Mouse (Mus musculus): ENCODE data around the gene Cklf. TPM values are rescaled to one million over a fixed set of nuclear protein-coding genes. Genes with fewer than 3 reads are reported as not detected.
A peak's percentile ranks its signal among the peaks of the same experiment; 100 is the strongest.

Gene Cklf
- 1 to 10 TPM; 6.7 to 8.1 TPM for total RNA-seq (2021)
- long read RNA-seq, experiment 1, partial matches to known transcripts: 0 of 3 reads
- long read RNA-seq, experiment 1, other reads (novel, unspliced or antisense): 0 of 3 reads
- long read RNA-seq, experiment 2, partial matches to known transcripts: 0 of 4 reads
- long read RNA-seq, experiment 2, other reads (novel, unspliced or antisense): 2 of 4 reads

GRCm38 (mm10) chr8:104250439-104251367, at the start of gene Cklf:
TSS of gene Cklf (plus strand) at chr8:104250861.
- DNase-seq (ENCODE audit: extremely low spot score in 1 of 2, low spot score in 2 of 2): peak; percentile 70 to 71
- peak; percentile 37 for TF ChIP-seq CTCF (IDR thresholded peaks at IDR 0.05)
- Histone ChIP-seq H3K4me3 (peak within 1 kb of the TSS; percentile 65), H3K27ac (no peak within 1 kb of the TSS)
- intact Hi-C loops (cut with DNase I): loop anchor here (2.0 kb wide), 2 partner anchors 90 to 184 kb away; no protein-coding TSS in a partner anchor

GRCm38 (mm10) chr8:104201622-104202021, 49.0 kb upstream of the Cklf start:
- TF ChIP-seq CTCF (IDR thresholded peaks at IDR 0.05): no peak
- DNase-seq (ENCODE audit: extremely low spot score in 1 of 2, low spot score in 2 of 2): no peak
- Histone ChIP-seq H3K27ac (no peak overlapping the region), H3K4me3 (no peak overlapping the region)
- intact Hi-C loops (cut with DNase I): no loop called here

GRCm38 (mm10) chr8:104202320-104202719, 48.3 kb upstream of the Cklf start:
- no peak overlapping the region for H3K4me3 ChIP-seq
- no peak for TF ChIP-seq CTCF (IDR thresholded peaks at IDR 0.05)
- intact Hi-C loops (cut with DNase I): no loop called here
- DNase-seq (ENCODE audit: extremely low spot score in 1 of 2, low spot score in 2 of 2): no peak
- no peak overlapping the region for H3K27ac ChIP-seq

GRCm38 (mm10) chr8:104205292-104205691, 45.4 kb upstream of the Cklf start:
- intact Hi-C loops (cut with DNase I): no loop called here
- Histone ChIP-seq H3K4me3 (no peak overlapping the region), H3K27ac (no peak overlapping the region)
- no peak for DNase-seq (ENCODE audit: extremely low spot score in 1 of 2, low spot score in 2 of 2)
- TF ChIP-seq CTCF (IDR thresholded peaks at IDR 0.05): no peak

- no peak overlapping the region for H3K4me3 ChIP-seq
- DNase-seq (ENCODE audit: extremely low spot score in 1 of 2, low spot score in 2 of 2): no peak
- intact Hi-C loops (cut with DNase I): no loop called here
- no peak for TF ChIP-seq CTCF (IDR thresholded peaks at IDR 0.05)
- no peak overlapping the region for H3K27ac ChIP-seq
Observed at GRCm38 (mm10) chr8:104217601-104218000, 33.1 kb upstream of the Cklf start.

GRCm38 (mm10) chr8:104219079-104219478, 31.6 kb upstream of the Cklf start:
- peak; percentile 83 for TF ChIP-seq CTCF (IDR thresholded peaks at IDR 0.05)
- Histone ChIP-seq H3K27ac (peak overlapping the region; percentile 45), H3K4me3 (no peak overlapping the region)
- intact Hi-C loops (cut with DNase I): loop anchor here (2.0 kb wide), 2 partner anchors 120 to 128 kb away; no protein-coding TSS in a partner anchor
- peak; percentile 26 to 68 for DNase-seq (ENCODE audit: extremely low spot score in 1 of 2, low spot score in 2 of 2)

GRCm38 (mm10) chr8:104219806-104220205, 30.9 kb upstream of the Cklf start:
- Histone ChIP-seq H3K27ac (no peak overlapping the region), H3K4me3 (no peak overlapping the region)
- intact Hi-C loops (cut with DNase I): loop anchor here (1.0 to 5.0 kb wide), 4 partner anchors 74 to 188 kb away; no protein-coding TSS in a partner anchor
- peak; percentile 89 for TF ChIP-seq CTCF (IDR thresholded peaks at IDR 0.05)
- DNase-seq (ENCODE audit: extremely low spot score in 1 of 2, low spot score in 2 of 2): peak; percentile 71 to 86

- no peak overlapping the region for H3K27ac ChIP-seq
- DNase-seq (ENCODE audit: extremely low spot score in 1 of 2, low spot score in 2 of 2): no peak
- intact Hi-C loops (cut with DNase I): no loop called here
- no peak for TF ChIP-seq CTCF (IDR thresholded peaks at IDR 0.05)
- no peak overlapping the region for H3K4me3 ChIP-seq
Observed at GRCm38 (mm10) chr8:104227048-104227447, 23.6 kb upstream of the Cklf start.

- intact Hi-C loops (cut with DNase I): no loop called here
- TF ChIP-seq CTCF (IDR thresholded peaks at IDR 0.05): no peak
- Histone ChIP-seq H3K27ac (no peak overlapping the region), H3K4me3 (no peak overlapping the region)
- DNase-seq (ENCODE audit: extremely low spot score in 1 of 2, low spot score in 2 of 2): no peak
Observed at GRCm38 (mm10) chr8:104230377-104230776, 20.3 kb upstream of the Cklf start.

GRCm38 (mm10) chr8:104232039-104232438, 18.6 kb upstream of the Cklf start:
- Histone ChIP-seq H3K4me3 (no peak overlapping the region), H3K27ac (no peak overlapping the region)
- no peak for TF ChIP-seq CTCF (IDR thresholded peaks at IDR 0.05)
- intact Hi-C loops (cut with DNase I): no loop called here
- no peak for DNase-seq (ENCODE audit: extremely low spot score in 1 of 2, low spot score in 2 of 2)

GRCm38 (mm10) chr8:104232919-104233318, 17.7 kb upstream of the Cklf start:
- H3K27ac ChIP-seq: no peak overlapping the region
- intact Hi-C loops (cut with DNase I): no loop called here
- no peak overlapping the region for H3K4me3 ChIP-seq
- TF ChIP-seq CTCF (IDR thresholded peaks at IDR 0.05): no peak
- DNase-seq (ENCODE audit: extremely low spot score in 1 of 2, low spot score in 2 of 2): no peak

GRCm38 (mm10) chr8:104234573-104234972, 16.1 kb upstream of the Cklf start:
- TF ChIP-seq CTCF (IDR thresholded peaks at IDR 0.05): peak; percentile 28
- intact Hi-C loops (cut with DNase I): no loop called here
- H3K27ac ChIP-seq: no peak overlapping the region
- no peak overlapping the region for H3K4me3 ChIP-seq
- no peak for DNase-seq (ENCODE audit: extremely low spot score in 1 of 2, low spot score in 2 of 2)
